Mouse (Mus musculus): Measurements from ENCODE around the gene Ppp4r1. TPM values are rescaled to one million over a fixed set of nuclear protein-coding genes. Genes with fewer than 3 reads are reported as not detected.

The Ppp4r1 gene
- polyA plus RNA-seq, 1 experiment from 2014 or later: 14.2 TPM

GRCm38 (mm10) chr17:65833891-65834290 is 51.5 kb downstream of the Ppp4r1 start:
- no peak for TF ChIP-seq EP300 (optimal IDR thresholded peaks at IDR 0.05)
- no peak for TF ChIP-seq CTCF (IDR thresholded peaks at IDR 0.05; ENCODE audit: low read depth)
- WGBS: 76% methylated on average over 3 of the region's 3 CpGs
- Histone ChIP-seq H3K36me3 (ENCODE audit: control insufficient read depth, insufficient read depth, low read length) (peaks cover 37% of the 10 kb centered on the region), H3K4me3 (ENCODE audit: low read depth, low read length) (no peak overlapping the region), H3K9ac (ENCODE audit: low read length) (no peak overlapping the region), H3K4me1 (replicated peaks; ENCODE audit: control insufficient read depth, insufficient read depth) (no peaks in the 10 kb centered on the region), H3K4me2 (replicated peaks; ENCODE audit: low read depth) (no peak overlapping the region), H3K9me3 (ENCODE audit: control insufficient read depth, low read length) (no peaks in the 10 kb centered on the region), H3K27ac (replicated peaks) (no peak overlapping the region), H3K27me3 (ENCODE audit: control insufficient read depth, insufficient read depth, low read length) (no peaks in the 10 kb centered on the region)
- DNase-seq (ENCODE audit: low spot score) (no peak), ATAC-seq (ENCODE audit: low FRiP score, low TSS enrichment) (no peak)

- no peak overlapping the region for H3K4me2 ChIP-seq (replicated peaks; ENCODE audit: low read depth)
- DNase-seq (ENCODE audit: low spot score) (no peak), ATAC-seq (ENCODE audit: low FRiP score, low TSS enrichment) (no peak)
- no peaks in the 10 kb centered on the region for H3K9me3 ChIP-seq (ENCODE audit: control insufficient read depth, low read length)
- 77% methylated on average over 3 of the region's 3 CpGs for WGBS
- no peaks in the 10 kb centered on the region for H3K27me3 ChIP-seq (ENCODE audit: control insufficient read depth, insufficient read depth, low read length)
- H3K9ac ChIP-seq (ENCODE audit: low read length): no peak overlapping the region
- H3K36me3 ChIP-seq (ENCODE audit: control insufficient read depth, insufficient read depth, low read length): peaks cover 34% of the 10 kb centered on the region
- H3K4me1 ChIP-seq (replicated peaks; ENCODE audit: control insufficient read depth, insufficient read depth): no peaks in the 10 kb centered on the region
- H3K4me3 ChIP-seq (ENCODE audit: low read depth, low read length): no peak overlapping the region
- TF ChIP-seq CTCF (IDR thresholded peaks at IDR 0.05; ENCODE audit: low read depth): no peak
- TF ChIP-seq EP300 (optimal IDR thresholded peaks at IDR 0.05): no peak
- H3K27ac ChIP-seq (replicated peaks): no peak overlapping the region
Measured at GRCm38 (mm10) chr17:65836746-65837145, 54.4 kb downstream of the Ppp4r1 start.

DNA sequence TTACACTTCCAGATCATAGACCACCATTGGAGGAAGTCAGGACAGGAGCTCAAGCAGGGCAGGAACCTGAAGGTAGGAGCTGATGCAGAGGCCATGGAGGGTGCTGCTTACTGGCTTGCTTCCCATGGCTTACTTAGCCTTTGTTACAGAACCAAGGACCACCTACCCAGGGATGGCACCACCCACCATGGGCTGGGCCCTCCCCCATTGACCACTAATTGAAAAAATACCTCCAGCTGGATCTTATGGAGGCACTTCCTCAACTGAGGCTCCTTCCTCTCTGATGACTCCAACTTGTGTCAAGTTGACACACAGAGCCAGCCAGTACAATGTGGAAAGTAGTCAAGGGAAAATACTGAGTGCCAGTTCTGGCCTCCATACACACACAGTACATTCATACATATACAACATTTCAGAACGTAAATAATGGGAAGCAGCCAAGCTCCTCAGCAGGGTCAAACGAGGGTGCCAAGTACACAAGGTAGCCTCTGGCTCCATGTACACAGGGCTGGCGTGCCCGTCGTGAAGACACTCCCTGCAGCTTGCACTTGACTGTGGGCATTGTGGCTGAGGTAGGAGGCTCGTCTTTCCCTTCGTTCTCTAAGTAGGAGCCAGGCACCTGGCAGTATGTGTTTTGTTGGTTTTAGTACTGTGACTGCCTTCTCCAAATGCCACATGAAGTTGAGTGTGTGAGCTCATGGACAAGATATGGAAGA is 57.3 kb downstream of the Ppp4r1 start:
- peak; percentile 51 for ATAC-seq (ENCODE audit: low FRiP score, low TSS enrichment)
- TF ChIP-seq EP300 (optimal IDR thresholded peaks at IDR 0.05) (no peak), CTCF (IDR thresholded peaks at IDR 0.05; ENCODE audit: low read depth) (no peak)
- 50% methylated on average over 7 of the region's 7 CpGs for WGBS
- Histone ChIP-seq H3K4me3 (ENCODE audit: low read depth, low read length) (no peak overlapping the region), H3K27me3 (ENCODE audit: control insufficient read depth, insufficient read depth, low read length) (no peaks in the 10 kb centered on the region), H3K27ac (replicated peaks) (no peak overlapping the region), H3K9ac (ENCODE audit: low read length) (no peak overlapping the region), H3K9me3 (ENCODE audit: control insufficient read depth, low read length) (no peaks in the 10 kb centered on the region), H3K36me3 (ENCODE audit: control insufficient read depth, insufficient read depth, low read length) (peaks cover 37% of the 10 kb centered on the region), H3K4me2 (replicated peaks; ENCODE audit: low read depth) (no peak overlapping the region), H3K4me1 (replicated peaks; ENCODE audit: control insufficient read depth, insufficient read depth) (no peaks in the 10 kb centered on the region)
- DNase-seq (ENCODE audit: low spot score): peak; percentile 49

DNA sequence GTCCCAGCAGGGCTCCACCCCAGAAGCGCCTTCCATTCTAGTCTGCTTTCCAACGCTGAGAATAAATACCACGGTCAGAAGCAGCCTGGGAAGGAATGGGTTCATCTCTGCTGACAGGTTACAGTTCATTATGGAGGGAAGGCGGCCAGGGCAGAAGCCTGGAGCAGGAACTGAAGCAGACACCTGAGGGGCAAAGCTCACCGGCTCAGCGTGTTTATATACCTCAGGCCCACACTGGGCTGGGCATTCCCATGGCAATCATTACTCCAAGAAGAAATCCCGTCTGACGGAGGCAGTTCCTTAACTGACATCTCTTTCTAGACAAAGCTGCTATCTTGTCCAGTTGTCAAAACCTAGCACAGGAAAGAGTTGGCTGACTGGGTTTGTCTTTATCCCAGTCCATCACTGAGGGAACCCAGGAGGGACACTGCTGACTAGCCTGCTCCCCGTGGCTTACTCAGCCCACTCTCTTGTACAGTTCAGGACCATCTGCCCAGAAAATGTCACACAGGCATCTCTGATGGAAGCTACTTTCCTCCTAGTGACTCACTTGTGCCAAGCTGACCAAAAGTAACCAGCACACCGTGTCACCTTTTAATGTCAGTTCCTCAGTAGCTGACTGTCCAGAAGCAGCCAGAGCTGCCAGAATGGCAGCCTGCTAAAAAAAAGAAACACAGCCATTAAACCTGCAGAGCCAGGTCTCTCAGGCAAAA is 60.5 kb downstream of the Ppp4r1 start:
- ATAC-seq (ENCODE audit: low FRiP score, low TSS enrichment) (no peak), DNase-seq (ENCODE audit: low spot score) (peak; percentile 35)
- Histone ChIP-seq H3K4me2 (replicated peaks; ENCODE audit: low read depth) (no peak overlapping the region), H3K4me1 (replicated peaks; ENCODE audit: control insufficient read depth, insufficient read depth) (no peaks in the 10 kb centered on the region), H3K9ac (ENCODE audit: low read length) (no peak overlapping the region), H3K4me3 (ENCODE audit: low read depth, low read length) (no peak overlapping the region), H3K36me3 (ENCODE audit: control insufficient read depth, insufficient read depth, low read length) (peaks cover 22% of the 10 kb centered on the region), H3K27ac (replicated peaks) (no peak overlapping the region), H3K9me3 (ENCODE audit: control insufficient read depth, low read length) (no peaks in the 10 kb centered on the region), H3K27me3 (ENCODE audit: control insufficient read depth, insufficient read depth, low read length) (no peaks in the 10 kb centered on the region)
- TF ChIP-seq EP300 (optimal IDR thresholded peaks at IDR 0.05): no peak
- TF ChIP-seq CTCF (IDR thresholded peaks at IDR 0.05; ENCODE audit: low read depth): no peak
- 73% methylated on average over 10 of the region's 10 CpGs for WGBS

DNA sequence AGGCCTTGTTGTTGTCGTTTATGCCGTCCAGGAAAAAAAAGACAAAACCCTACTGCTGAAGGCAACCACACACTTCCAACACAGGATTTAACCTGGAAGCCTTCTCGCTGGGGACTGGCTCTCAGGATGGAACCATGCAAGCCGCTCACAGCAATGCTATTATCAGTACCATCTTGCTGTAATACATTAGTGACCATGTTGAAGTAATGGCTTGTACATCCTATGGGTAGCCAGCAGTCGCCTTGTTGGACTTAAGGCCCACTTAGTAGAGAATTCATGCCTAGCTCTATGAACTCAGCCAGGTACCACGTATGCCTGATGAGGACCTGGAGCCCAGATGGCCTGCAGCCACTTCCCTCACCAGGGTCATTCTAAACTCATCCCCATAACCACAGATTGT is 63.0 kb downstream of the Ppp4r1 start:
- H3K4me2 ChIP-seq (replicated peaks; ENCODE audit: low read depth): no peak overlapping the region
- ATAC-seq (ENCODE audit: low FRiP score, low TSS enrichment) (no peak), DNase-seq (ENCODE audit: low spot score) (no peak)
- H3K9me3 ChIP-seq (ENCODE audit: control insufficient read depth, low read length): no peaks in the 10 kb centered on the region
- no peak overlapping the region for H3K4me3 ChIP-seq (ENCODE audit: low read depth, low read length)
- no peak overlapping the region for H3K27ac ChIP-seq (replicated peaks)
- TF ChIP-seq CTCF (IDR thresholded peaks at IDR 0.05; ENCODE audit: low read depth): no peak
- TF ChIP-seq EP300 (optimal IDR thresholded peaks at IDR 0.05): no peak
- H3K27me3 ChIP-seq (ENCODE audit: control insufficient read depth, insufficient read depth, low read length): no peaks in the 10 kb centered on the region
- H3K4me1 ChIP-seq (replicated peaks; ENCODE audit: control insufficient read depth, insufficient read depth): no peaks in the 10 kb centered on the region
- H3K36me3 ChIP-seq (ENCODE audit: control insufficient read depth, insufficient read depth, low read length): peaks cover 16% of the 10 kb centered on the region
- no peak overlapping the region for H3K9ac ChIP-seq (ENCODE audit: low read length)
- 90% methylated on average over 6 of the region's 6 CpGs for WGBS

Measured in stomach, postnatal 0 days (tissue).